Mouse (Mus musculus): Measurements from ENCODE around the gene Tmem161a. TPM values are rescaled to one million over a fixed set of nuclear protein-coding genes. Genes with fewer than 3 reads are reported as not detected.

Gene Tmem161a
- 55.9 and 74.3 TPM in 2 replicates for polyA plus RNA-seq (2012; rRNA removed)

DNA sequence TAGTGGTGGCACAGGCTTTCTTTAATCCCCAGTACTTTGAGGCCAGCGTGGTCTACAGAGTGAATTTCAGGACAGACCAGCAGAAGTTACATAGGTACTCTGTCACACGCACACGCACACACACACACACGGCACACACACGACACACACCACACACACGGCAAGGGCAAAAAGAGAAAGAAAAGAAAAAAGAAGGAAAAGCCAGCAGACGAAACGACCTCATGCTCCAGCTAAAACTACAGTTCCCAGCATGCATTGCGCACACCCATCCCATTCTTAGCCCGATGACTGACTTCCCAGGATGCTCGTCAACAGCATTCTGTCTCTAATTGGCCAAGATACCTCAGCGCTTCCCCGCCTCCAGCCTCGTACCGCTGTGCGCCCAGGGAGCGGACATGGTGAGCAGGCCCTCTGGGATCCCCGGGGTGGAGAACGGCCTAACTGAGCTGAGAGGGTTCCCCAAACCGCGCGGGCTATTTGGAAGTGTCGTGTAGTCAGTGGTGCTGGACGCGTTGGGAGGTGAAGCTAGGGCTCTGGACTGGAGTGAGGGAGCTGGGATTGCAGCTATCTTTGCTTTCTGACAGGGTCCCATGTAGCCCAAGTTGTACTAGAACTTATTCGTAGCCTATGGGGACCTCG lies at the start of gene Tmem161a:
TSS of gene Tmem161a (plus strand) at position 314 of the 639 bp plus-strand sequence.
- no peak within 1 kb of the TSS for H3K27ac ChIP-seq (ENCODE audit: insufficient read depth, low read length)
- peaks cover 2% of the 10 kb centered on the region; the same call in 1 of the 2 replicates for H3K4me1 ChIP-seq (ENCODE audit: control insufficient read depth, insufficient read depth, low read length)
- no peak for TF ChIP-seq CTCF (IDR thresholded peaks at IDR 0.05; ENCODE audit: extremely low read depth, insufficient read depth, low read length)
- TF ChIP-seq POLR2A (IDR thresholded peaks at IDR 0.05; ENCODE audit: extremely low read depth, insufficient read depth, low read length): peak; percentile 92
- peak within 1 kb of the TSS; percentile 63 for H3K4me3 ChIP-seq (ENCODE audit: insufficient read depth, low read length)

GRCm38 (mm10) chr8:70122863-70123262 lies 49.3 kb upstream of the Tmem161a start:
- TF ChIP-seq CTCF (IDR thresholded peaks at IDR 0.05; ENCODE audit: extremely low read depth, insufficient read depth, low read length) (peak; percentile 50), POLR2A (IDR thresholded peaks at IDR 0.05; ENCODE audit: extremely low read depth, insufficient read depth, low read length) (no peak)
- no peak overlapping the region for H3K4me3 ChIP-seq (ENCODE audit: insufficient read depth, low read length)
- peaks cover 2% of the 10 kb centered on the region; the same call in 1 of the 2 replicates for H3K4me1 ChIP-seq (ENCODE audit: control insufficient read depth, insufficient read depth, low read length)
- H3K27ac ChIP-seq (ENCODE audit: insufficient read depth, low read length): no peak overlapping the region

GRCm38 (mm10) chr8:70124992-70125391 lies 47.2 kb upstream of the Tmem161a start:
- Histone ChIP-seq H3K4me3 (ENCODE audit: insufficient read depth, low read length) (no peak overlapping the region), H3K4me1 (ENCODE audit: control insufficient read depth, insufficient read depth, low read length) (peaks cover 2% of the 10 kb centered on the region; the same call in 1 of the 2 replicates), H3K27ac (ENCODE audit: insufficient read depth, low read length) (no peak overlapping the region)
- TF ChIP-seq CTCF (IDR thresholded peaks at IDR 0.05; ENCODE audit: extremely low read depth, insufficient read depth, low read length): no peak
- TF ChIP-seq POLR2A (IDR thresholded peaks at IDR 0.05; ENCODE audit: extremely low read depth, insufficient read depth, low read length): no peak

DNA sequence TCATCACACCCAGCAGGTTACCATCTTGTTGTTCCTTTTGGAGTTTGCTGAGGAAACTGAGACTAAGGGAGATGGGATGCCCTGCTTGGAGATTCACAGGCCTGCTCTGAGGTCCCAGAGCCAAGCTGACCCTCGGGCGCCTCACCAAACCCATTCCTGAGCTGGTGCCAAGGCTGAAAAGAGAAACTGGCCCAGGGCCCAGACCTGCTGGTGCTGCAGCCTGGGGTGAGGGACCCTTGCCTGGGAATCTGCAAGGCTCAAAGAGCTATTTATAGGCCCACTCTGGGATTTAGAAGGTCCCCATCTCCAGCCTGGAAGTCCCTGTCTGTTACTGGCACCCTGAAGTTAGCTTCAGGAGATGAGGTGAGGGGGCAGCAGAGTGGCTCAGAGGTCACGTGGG lies 43.7 kb upstream of the Tmem161a start:
- TF ChIP-seq CTCF (IDR thresholded peaks at IDR 0.05; ENCODE audit: extremely low read depth, insufficient read depth, low read length) (no peak), POLR2A (IDR thresholded peaks at IDR 0.05; ENCODE audit: extremely low read depth, insufficient read depth, low read length) (no peak)
- Histone ChIP-seq H3K4me3 (ENCODE audit: insufficient read depth, low read length) (no peak overlapping the region), H3K27ac (ENCODE audit: insufficient read depth, low read length) (peak overlapping the region; percentile 66)

GRCm38 (mm10) chr8:70129309-70129952 lies 42.7 kb upstream of the Tmem161a start:
- Histone ChIP-seq H3K4me1 (ENCODE audit: control insufficient read depth, insufficient read depth, low read length) (peaks cover 5% of the 10 kb centered on the region), H3K27ac (ENCODE audit: insufficient read depth, low read length) (peak overlapping the region; percentile 84; the same call in 1 of the 2 replicates)
- no peak for TF ChIP-seq CTCF (IDR thresholded peaks at IDR 0.05; ENCODE audit: extremely low read depth, insufficient read depth, low read length)

More for the DNA sequence above, 43.7 kb upstream of the Tmem161a start:
- H3K4me1 ChIP-seq (ENCODE audit: control insufficient read depth, insufficient read depth, low read length): peaks cover 5% of the 10 kb centered on the region

DNA sequence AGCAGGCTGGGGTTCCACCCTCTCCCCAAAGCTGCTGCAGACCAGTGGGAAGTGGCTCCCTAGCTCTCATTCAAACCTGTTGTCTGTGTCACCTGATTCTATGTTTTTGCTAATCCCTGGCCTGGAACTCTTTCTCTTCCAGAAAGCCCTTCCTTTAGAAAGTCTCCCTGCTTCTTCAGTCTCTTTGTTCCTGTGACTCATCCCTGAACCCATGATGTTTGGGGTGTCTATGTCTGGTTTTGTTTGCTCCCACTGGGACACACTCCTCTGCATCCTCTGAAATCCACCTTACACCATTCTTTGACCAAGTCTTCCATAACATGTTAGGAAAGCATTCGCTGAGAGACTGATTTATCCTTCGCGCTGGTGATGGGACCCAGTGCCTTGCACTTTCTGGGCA lies 42.1 kb upstream of the Tmem161a start:
- TF ChIP-seq POLR2A (IDR thresholded peaks at IDR 0.05; ENCODE audit: extremely low read depth, insufficient read depth, low read length): no peak
- TF ChIP-seq CTCF (IDR thresholded peaks at IDR 0.05; ENCODE audit: extremely low read depth, insufficient read depth, low read length): no peak
- H3K27ac ChIP-seq (ENCODE audit: insufficient read depth, low read length): peak overlapping the region; percentile 84; the same call in 1 of the 2 replicates
- no peak overlapping the region for H3K4me3 ChIP-seq (ENCODE audit: insufficient read depth, low read length)
- peaks cover 3% of the 10 kb centered on the region for H3K4me1 ChIP-seq (ENCODE audit: control insufficient read depth, insufficient read depth, low read length)

More at GRCm38 (mm10) chr8:70129309-70129952, 42.7 kb upstream of the Tmem161a start:
- no peak overlapping the region for H3K4me3 ChIP-seq (ENCODE audit: insufficient read depth, low read length)

DNA sequence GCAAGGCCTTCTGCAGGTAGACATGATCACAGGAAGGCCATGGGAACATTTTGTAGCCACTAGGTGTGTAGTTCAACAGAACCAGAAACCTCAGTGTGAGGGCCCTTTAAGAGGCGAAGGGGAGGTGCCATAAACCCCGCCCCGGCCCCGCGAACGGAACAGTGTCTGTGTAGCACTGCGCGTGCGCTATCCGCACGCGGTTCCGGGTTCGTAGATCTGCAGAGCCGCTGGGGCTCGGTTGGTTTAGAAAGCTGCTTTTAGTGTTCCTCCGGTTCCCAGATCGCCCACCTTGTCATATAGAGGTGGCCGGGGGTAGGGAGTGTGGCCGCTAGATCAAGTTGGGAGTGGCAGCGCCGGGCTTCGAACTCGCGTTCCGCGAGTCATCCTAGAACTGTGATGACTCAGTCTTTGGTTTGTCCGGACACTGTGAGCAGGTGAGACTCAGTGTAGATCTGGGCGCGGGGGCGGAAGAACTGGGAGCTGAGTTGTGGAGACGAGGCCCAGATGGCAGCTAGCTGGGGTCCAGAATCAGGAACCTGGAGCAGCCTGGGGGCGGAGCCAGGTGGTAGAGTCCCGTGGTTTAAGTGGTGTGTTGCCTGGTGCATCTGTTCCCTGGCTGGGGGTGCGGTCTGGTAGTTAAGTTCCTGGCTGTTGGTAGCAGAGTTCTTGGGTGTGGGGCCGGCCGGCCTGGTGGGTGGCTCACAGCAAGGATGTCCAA lies 40.8 kb upstream of the Tmem161a start, which contains the start of gene Nr2c2ap:
TSS of gene Nr2c2ap (plus strand) at position 168 of the 718 bp plus-strand sequence.
- Histone ChIP-seq H3K4me3 (ENCODE audit: insufficient read depth, low read length) (peak within 1 kb of the TSS; percentile 64), H3K4me1 (ENCODE audit: control insufficient read depth, insufficient read depth, low read length) (peaks cover 3% of the 10 kb centered on the region), H3K27ac (ENCODE audit: insufficient read depth, low read length) (no peak within 1 kb of the TSS)
- TF ChIP-seq CTCF (IDR thresholded peaks at IDR 0.05; ENCODE audit: extremely low read depth, insufficient read depth, low read length): no peak
- TF ChIP-seq POLR2A (IDR thresholded peaks at IDR 0.05; ENCODE audit: extremely low read depth, insufficient read depth, low read length): peak; percentile 62; the same call in 1 of the 2 replicates

- H3K4me1 ChIP-seq (ENCODE audit: control insufficient read depth, insufficient read depth, low read length): peaks cover 8% of the 10 kb centered on the region
- TF ChIP-seq CTCF (IDR thresholded peaks at IDR 0.05; ENCODE audit: extremely low read depth, insufficient read depth, low read length) (no peak), POLR2A (IDR thresholded peaks at IDR 0.05; ENCODE audit: extremely low read depth, insufficient read depth, low read length) (no peak)
- no peak overlapping the region for H3K27ac ChIP-seq (ENCODE audit: insufficient read depth, low read length)
- no peak overlapping the region for H3K4me3 ChIP-seq (ENCODE audit: insufficient read depth, low read length)
Measured at GRCm38 (mm10) chr8:70134086-70134485, 38.1 kb upstream of the Tmem161a start.

GRCm38 (mm10) chr8:70134931-70135330 lies 37.2 kb upstream of the Tmem161a start:
- Histone ChIP-seq H3K4me1 (ENCODE audit: control insufficient read depth, insufficient read depth, low read length) (peaks cover 8% of the 10 kb centered on the region), H3K4me3 (ENCODE audit: insufficient read depth, low read length) (no peak overlapping the region), H3K27ac (ENCODE audit: insufficient read depth, low read length) (no peak overlapping the region)
- no peak for TF ChIP-seq CTCF (IDR thresholded peaks at IDR 0.05; ENCODE audit: extremely low read depth, insufficient read depth, low read length)
- no peak for TF ChIP-seq POLR2A (IDR thresholded peaks at IDR 0.05; ENCODE audit: extremely low read depth, insufficient read depth, low read length)

All from cortical plate, adult 2 months (tissue).